Mouse (Mus musculus) gastrocnemius, postnatal 10 days (tissue): Measurements from ENCODE around the gene Krtap15. TPM values are rescaled to one million over a fixed set of nuclear protein-coding genes. Genes with fewer than 3 reads are reported as not detected.

ENCODE experiments used
- DNase-seq: peaks from one replicate; pipeline ENCODE4 v3.0.0; 2021; ENCODE audit warnings: mixed read lengths
- long read RNA-seq, 2 experiments: library from polyadenylated mRNA; stranded (forward); transcript quantifications; one replicate each; pipeline ENCODE4 v2.0.0; 2021
- total RNA-seq, 2 experiments: library from RNA; stranded (reverse); gene quantifications; 2 replicates each; pipeline ENCODE4 v1.2.3; 2021

Gene Krtap15
- total RNA-seq: not detected
- long read RNA-seq, experiment 1: 0 reads
- long read RNA-seq, experiment 2: 0 reads

DNA sequence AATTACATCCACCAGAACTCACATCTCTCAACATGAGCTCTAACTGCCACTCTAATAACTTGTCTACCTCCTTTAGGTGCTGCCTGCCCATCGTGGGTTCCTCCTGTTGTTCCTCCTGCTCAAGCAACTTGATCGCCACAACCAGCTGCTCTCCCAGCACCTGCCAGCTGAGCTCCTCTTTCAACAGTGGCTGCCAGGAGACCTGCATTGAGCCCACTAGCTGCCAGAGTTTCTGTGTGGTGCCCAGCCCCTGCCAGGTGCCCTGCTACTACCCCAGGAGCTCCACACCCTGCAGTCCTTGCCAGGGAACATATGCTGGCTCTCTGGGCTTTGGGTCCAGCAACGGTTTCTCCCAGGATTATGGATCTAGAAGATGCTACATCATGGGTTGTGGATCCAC is at the start of gene Krtap15:
Krtap15 (plus strand) TSS at position 150 of the 400 bp plus-strand sequence.
- peak; percentile 13 for DNase-seq

DNA sequence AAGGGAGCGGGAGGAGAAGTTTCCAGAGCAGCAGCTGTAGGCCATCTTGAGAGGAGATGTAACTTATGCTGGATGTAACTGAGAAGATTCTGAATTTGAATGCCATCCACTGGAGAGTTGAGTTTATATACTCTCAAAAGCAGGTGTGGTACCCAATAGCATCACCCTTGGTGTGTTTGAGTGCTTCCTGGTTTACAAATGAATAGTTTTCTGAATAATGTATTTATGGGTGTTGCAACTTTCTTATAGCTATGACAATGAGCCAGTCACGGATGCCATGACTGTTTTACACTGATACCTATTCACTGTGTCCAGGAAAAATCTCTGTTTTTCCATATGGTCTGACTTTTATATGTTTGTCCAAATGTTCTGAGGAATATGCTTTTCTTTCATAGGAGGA is 45.9 kb upstream of the Krtap15 start, which contains the start of gene 2310057N15Rik:
2310057N15Rik (minus strand) TSS at position 101 of the 400 bp plus-strand sequence.
- DNase-seq: no peak

DNA sequence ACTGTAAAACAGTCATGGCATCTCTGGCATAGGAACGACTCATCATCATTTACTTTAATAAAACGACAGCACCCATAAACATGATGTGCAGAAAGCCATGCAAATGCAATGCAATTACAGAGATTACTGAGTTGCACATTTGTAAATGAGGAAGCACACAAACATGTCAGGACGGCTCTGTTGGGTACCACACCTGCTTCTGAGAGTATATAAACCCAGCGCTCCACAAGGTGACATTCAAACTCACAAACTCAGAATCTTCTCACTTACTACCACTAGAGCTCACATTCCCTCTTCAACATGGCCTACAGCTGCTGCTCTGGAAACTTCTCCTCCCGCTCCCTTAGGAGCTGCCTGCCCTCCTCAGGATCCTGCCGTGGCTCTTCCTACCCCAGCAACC is 42.4 kb upstream of the Krtap15 start, which contains the start of gene Gm5965:
Gm5965 (plus strand) TSS at position 301 of the 400 bp plus-strand sequence.
- DNase-seq: no peak

DNA sequence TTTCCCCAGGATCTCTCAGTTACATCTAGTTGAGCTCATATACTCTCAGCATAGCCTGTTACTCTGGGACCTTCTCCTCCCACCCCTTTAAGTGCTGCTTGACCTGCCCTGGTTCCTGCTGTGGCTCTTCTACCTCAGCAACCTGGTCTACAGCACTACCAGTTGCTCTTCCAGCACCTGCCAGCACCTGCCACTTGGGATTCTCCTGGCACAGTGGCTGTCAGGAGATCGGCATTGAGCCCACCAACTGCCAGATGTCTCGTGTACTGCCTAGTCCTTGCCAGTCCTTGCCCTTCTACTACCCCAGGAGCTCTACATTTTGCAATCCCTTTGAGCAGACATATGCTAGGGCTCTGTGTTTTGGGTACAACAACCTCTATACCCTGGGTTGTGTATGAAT is 33.2 kb upstream of the Krtap15 start:
- no peak for DNase-seq

DNA sequence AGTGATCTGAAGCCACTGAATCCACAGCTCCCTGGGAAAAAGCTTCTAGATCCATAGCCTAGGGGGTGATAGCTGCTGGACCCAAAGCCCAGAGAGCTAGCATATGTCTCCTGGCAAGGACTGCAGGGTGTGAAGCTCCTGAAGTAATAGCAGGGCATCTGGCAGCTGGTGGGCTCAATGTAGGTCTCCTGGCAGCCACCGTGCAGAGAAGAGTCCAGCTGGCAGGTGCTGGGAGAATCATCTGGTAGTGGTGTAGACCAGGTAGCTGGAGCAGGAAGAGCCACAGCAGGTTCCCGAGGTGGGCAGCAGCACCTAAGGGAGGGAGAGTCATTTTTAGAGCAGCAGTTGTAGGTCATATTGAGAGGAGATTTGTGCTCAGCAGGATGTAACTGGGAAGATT is 8.2 kb upstream of the Krtap15 start, which contains the start of gene Gm20741:
Gm20741 (minus strand) TSS at position 394 of the 400 bp plus-strand sequence.
- DNase-seq: no peak

DNA sequence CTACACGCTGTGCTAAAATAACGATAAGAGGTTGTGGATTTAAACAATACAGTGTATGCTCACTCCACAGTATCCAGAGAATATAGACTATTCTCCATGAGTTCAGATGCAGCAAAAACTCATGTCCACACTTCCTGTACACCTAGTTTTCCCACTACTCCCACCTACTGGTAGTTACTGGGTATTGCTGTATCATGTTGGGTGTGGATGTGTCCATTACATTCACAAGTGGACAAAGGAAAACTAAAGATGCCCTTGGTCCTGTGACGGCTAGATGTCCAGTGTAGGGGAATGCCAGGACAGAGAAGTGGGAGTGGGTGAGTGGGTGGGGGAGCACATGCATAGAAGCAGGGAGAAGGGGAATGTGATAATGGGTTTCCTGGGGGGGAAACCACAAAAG is 3.7 kb downstream of the Krtap15 start:
- DNase-seq: no peak

DNA sequence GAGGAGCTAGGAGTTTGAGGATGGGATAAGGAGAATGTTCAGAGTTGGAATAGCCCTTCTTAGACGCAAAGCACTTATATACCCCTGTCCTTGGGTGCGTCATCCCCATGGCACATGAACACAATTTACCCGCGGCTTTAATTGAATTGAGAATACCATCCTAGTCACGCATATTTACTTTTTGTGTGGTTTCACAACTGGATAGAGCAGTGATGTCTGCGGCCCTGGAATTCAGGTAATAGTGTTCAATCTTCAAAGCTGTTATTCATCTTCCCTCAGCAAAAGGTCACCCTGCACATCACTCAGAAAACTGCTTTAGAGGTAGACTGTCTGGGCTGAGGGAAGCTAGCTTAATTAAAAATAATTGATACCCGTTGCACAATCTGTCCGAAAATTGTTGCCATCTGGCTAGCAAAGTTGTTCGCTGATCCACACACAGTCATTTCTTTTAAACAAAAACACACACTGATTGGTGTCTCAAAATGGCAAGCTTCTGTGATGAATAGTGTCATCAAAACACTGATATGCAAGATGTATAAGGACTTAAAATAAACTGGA is 6.2 kb downstream of the Krtap15 start, which contains the start of gene Krtap14:
Krtap14 (minus strand) TSS at position 51 of the 558 bp plus-strand sequence.
- no peak for DNase-seq

DNA sequence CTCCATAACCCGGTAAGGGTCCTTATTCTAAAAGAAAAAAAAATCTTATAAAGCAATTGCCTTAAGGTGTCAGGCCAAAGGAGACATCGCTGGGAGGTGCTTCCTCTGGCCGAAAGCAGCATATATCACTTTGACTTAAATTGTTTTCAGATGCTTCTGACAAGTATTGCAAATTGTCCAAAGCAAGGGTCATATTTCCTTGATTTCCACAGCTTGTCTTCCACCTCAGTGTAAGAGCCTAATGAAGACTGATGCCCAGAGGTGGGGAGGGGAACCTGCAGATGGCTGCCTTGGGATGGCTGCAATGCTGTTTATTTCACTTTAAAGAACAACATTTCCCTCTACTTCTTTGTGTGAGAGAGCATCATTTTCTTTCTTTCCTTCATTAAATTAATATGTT is 7.0 kb downstream of the Krtap15 start:
- no peak for DNase-seq

DNA sequence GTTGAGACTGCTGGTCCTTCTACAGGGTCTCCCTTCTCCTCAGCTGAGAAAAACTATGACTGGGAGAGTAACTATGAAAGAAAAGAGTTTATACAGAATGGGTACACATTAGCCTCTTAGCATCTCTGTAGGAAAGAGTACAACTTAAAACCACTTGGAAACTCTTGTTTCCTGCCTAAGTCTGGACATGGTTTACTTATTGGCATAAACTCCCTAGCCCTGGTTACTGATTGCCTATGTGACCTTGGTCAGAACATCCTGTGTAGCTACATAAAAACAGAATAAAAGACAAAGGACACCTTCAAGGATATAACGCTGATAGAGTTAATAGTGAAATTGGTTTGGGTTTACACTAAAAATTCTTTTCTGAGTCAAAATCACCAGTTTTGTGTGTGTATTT is 27.3 kb downstream of the Krtap15 start:
- DNase-seq: no peak

DNA sequence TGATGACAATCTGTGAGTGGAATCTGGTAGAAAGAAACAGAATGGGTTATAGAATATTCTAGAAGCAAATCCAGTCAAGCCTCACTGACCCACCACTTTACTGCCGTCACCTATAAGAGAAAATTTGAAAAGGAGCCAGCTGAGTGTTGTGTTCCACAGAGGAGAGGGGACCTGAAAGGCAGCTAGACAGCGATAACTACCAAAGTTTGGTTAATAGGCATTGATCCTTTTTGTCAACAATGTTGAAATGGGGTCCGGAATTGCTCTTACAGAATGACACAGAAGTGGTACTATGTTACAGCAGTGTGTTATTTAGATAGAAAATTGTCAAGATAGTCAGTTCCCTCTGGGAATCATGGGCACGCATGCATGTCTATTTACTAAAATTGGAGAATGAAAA is 28.5 kb downstream of the Krtap15 start:
- no peak for DNase-seq

DNA sequence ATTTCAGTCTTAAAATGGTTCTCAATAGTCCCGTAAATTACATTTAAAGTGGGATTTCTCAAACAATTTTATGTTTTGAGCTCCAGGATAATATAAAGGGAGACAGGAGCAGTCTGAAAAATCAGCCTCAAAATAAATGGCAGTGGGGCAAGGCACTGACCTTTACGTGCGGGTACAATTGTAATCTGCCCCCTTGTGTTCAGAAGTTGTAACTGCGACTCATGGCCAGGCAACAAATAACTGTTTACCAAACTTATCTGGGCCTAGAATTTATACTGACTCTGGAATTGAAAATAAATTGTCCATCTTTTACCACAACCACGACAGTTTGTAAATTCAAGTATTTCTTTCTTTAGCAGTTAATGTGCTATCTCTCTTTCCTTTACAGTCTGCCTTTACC is 31.4 kb downstream of the Krtap15 start:
- DNase-seq: peak; percentile 8

DNA sequence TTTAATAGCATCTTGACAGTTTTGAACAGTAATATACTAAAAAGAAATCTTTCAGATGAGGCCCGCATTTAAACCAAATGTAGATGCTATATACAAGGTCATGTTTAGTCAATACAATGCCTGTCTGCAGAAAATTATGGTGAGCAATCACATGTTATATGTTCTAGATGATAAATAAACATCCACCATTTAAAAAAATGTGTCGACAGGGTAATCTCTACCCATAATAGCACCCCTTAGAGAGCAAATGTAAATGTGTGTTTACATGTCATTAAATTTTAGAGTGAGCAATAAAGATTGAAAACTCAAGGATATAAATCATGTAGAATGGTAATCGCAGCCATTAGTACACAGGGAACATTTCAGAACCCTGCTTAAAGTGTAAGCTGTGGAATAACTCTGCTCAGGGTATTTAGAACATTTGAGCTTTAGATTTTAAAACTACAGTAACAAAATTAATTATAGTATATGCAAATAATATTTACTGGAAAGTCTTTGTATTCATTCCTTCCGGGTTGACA is 44.9 kb downstream of the Krtap15 start:
- no peak for DNase-seq

DNA sequence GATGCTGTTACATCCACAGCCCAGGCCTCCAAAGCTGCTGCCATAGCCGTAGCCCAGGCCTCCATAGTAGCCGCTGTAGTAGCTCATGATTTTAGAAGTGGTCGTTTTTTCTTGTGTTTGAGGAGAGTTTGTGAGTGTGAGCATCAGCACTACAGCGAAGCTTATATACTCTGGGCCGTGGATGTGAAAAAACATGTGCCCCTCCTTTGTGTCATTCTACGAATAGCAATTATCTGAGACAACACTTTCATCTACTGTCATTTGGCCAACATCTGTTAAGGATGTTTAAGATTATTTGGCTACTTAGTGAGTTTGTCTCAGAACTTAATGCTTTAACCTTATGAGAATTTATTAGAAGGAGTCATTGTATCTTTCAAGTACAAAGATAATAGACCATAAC is 49.3 kb downstream of the Krtap15 start, which contains the start of gene Krtap19-1:
Krtap19-1 (minus strand) TSS at position 101 of the 400 bp plus-strand sequence.
- no peak for DNase-seq

DNA sequence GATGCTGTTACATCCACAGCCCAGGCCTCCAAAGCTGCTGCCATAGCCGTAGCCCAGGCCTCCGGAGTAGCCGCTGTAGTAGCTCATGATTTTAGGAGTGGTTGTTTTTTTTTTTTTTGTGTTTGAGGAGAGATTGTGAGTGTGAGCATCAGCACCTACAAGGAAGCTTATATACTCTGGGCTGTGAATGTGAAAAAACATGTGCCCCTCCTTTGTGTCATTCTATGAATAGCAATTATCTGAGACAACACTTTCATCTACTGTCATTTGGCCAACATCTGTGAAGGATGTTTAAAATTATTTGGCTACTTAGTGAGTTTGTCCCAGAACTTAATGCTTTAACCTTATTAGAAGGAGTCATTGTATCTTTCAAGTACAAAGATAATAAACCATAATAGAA is 54.2 kb downstream of the Krtap15 start, which contains the start of gene Krtap19-2:
Krtap19-2 (minus strand) TSS at position 101 of the 400 bp plus-strand sequence.
- no peak for DNase-seq

DNA sequence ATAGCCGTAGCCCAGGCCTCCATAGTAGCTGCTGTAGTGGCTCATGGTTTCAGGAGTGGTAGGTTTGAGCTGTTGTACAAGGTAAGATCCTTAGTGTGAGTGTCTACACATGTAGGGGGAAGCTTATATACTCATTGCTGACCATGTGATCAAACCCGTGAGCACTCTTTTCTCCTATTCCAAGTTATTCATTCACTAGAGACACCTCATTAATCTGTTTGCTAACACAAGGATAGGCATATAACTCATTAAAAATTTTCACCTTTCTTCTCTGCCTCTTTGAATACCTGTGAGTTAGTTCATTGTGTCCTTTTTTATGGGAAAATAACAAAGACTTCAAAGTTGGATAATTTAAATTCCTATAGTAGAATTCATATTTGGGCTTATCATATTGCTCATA is 57.9 kb downstream of the Krtap15 start, which contains the start of gene Krtap19-3:
Krtap19-3 (minus strand) TSS at position 101 of the 400 bp plus-strand sequence.
- DNase-seq: no peak

Other genes starting within 250 kb of the Krtap15 start
- not detected for gene Krtap24-1, start 207.9 kb upstream of the Krtap15 start, total RNA-seq
- gene 2310079G19Rik, start 192.5 kb upstream of the Krtap15 start, total RNA-seq: under 1 TPM in 1 of 2 experiments, not detected in 1; 0.28 TPM
- gene Krtap26-1, start 172.4 kb upstream of the Krtap15 start, total RNA-seq: not detected
- not detected for gene Krtap27-1, start 148.5 kb upstream of the Krtap15 start, total RNA-seq
- not detected for gene 2310061N02Rik, start 112.3 kb upstream of the Krtap15 start, total RNA-seq
- gene Krtap13-1, start 91.4 kb upstream of the Krtap15 start, total RNA-seq: not detected
- not detected for gene Krtap13, start 68.6 kb upstream of the Krtap15 start, total RNA-seq
- gene 2310034C09Rik, start 61.4 kb upstream of the Krtap15 start, total RNA-seq: not detected
- not detected for gene 2310057N15Rik, start 46.0 kb upstream of the Krtap15 start, total RNA-seq
- not detected for gene Gm5965, start 42.3 kb upstream of the Krtap15 start, total RNA-seq
- not detected for gene Gm20741, start 8.0 kb upstream of the Krtap15 start, total RNA-seq
- gene Krtap14, start 5.9 kb downstream of the Krtap15 start, total RNA-seq: not detected
- gene Krtap19-1, start 49.2 kb downstream of the Krtap15 start, total RNA-seq: not detected
- gene Krtap19-2, start 54.1 kb downstream of the Krtap15 start, total RNA-seq: not detected
- gene Krtap19-3, start 57.8 kb downstream of the Krtap15 start, total RNA-seq: not detected
- gene Krtap19-4, start 64.9 kb downstream of the Krtap15 start, total RNA-seq: not detected
- not detected for gene Krtap19-5, start 76.2 kb downstream of the Krtap15 start, total RNA-seq
- not detected for gene Krtap19-9b, start 112.0 kb downstream of the Krtap15 start, total RNA-seq
- gene Krtap16-3, start 142.7 kb downstream of the Krtap15 start, total RNA-seq: not detected
- not detected for gene Krtap22-2, start 190.5 kb downstream of the Krtap15 start, total RNA-seq
- gene Gm10229, start 195.1 kb downstream of the Krtap15 start, total RNA-seq: under 1 TPM in 1 of 2 experiments, not detected in 1; 0.63 TPM
- not detected for gene Krtap6-1, start 211.5 kb downstream of the Krtap15 start, total RNA-seq
- gene Gm10228, start 221.3 kb downstream of the Krtap15 start, total RNA-seq: under 1 TPM in 1 of 2 experiments, not detected in 1; 0.96 TPM
- not detected for gene Krtap6-5, start 227.7 kb downstream of the Krtap15 start, total RNA-seq
- gene 1110025L11Rik, start 243.8 kb downstream of the Krtap15 start, total RNA-seq: not detected